Mouse (Mus musculus) limb, embryonic 10.5 days (tissue): ENCODE measurements around the gene Pik3cb. TPM values are rescaled to one million over a fixed set of nuclear protein-coding genes. Genes with fewer than 3 reads are reported as not detected.

Experiments
- DNase-seq: peaks from one replicate; pipeline ENCODE4 v3.0.0-alpha.2; 2017; ENCODE audit warnings: low spot score
- H3K27ac ChIP-seq: fragments of 300-500 bp; sonication (generic); 2 replicates; pipeline ENCODE4 v1.5.1; 2016; ENCODE audit warnings: mild to moderate bottlenecking
- H3K27me3 ChIP-seq: fragments of 300-500 bp; sonication (generic); 2 replicates; pipeline ENCODE4 v1.6.1; 2016; ENCODE audit warnings: low read depth, mild to moderate bottlenecking; ENCODE audit not compliant: poor library complexity, severe bottlenecking
- H3K36me3 ChIP-seq: fragments of 300-500 bp; sonication (generic); 2 replicates; pipeline ENCODE4 v1.6.1; 2016; ENCODE audit warnings: mild to moderate bottlenecking, moderate library complexity
- H3K4me1 ChIP-seq: fragments of 300-500 bp; sonication (generic); 2 replicates; pipeline ENCODE4 v1.6.1; 2016
- H3K4me3 ChIP-seq: fragments of 300-500 bp; sonication (generic); 2 replicates; pipeline ENCODE4 v1.5.1; 2016; ENCODE audit warnings: mild to moderate bottlenecking, moderate library complexity
- H3K9me3 ChIP-seq: fragments of 300-500 bp; sonication (generic); replicated peaks from 2 replicates; pipeline ENCODE4 v1.6.1; 2016; ENCODE audit warnings: mild to moderate bottlenecking
- WGBS: fragments of 180-500 bp; shearing (Covaris S2); methylation state at CpG from one replicate; pipeline ENCODE4 v1.1.7; 2016; 5-methylcytosine and 5-hydroxymethylcytosine counted together
- polyA plus RNA-seq: library from polyadenylated mRNA; unstranded; fragments of >200 nt; fragmentation: Nextera tagmentation; extraction: Ambion mirVana; gene quantifications from 2 replicates; pipeline ENCODE4 v1.2.1, GENCODE M21; 2016

The Pik3cb gene
- polyA plus RNA-seq, 1 experiment from 2014 or later = 1.1 TPM

GRCm38 (mm10) chr9:99163420-99164147, 23.2 kb upstream of the Pik3cb start:
- no peak for DNase-seq
- no peaks in the 10 kb centered on the region for H3K27me3 ChIP-seq
- H3K27ac ChIP-seq = no peak overlapping the region

GRCm38 (mm10) chr9:99162839-99163238, 22.4 kb upstream of the Pik3cb start:
- 85% methylated on average over 2 of the region's 2 CpGs for WGBS
- Histone ChIP-seq H3K4me1 (peaks cover 5% of the 10 kb centered on the region; the same call in 1 of the 2 replicates), H3K36me3 (no peaks in the 10 kb centered on the region), H3K27me3 (no peaks in the 10 kb centered on the region), H3K4me3 (no peak overlapping the region), H3K9me3 (no peaks in the 10 kb centered on the region), H3K27ac (no peak overlapping the region)
- DNase-seq = no peak

More at GRCm38 (mm10) chr9:99163420-99164147, 23.2 kb upstream of the Pik3cb start:
- Histone ChIP-seq H3K4me3 (no peak overlapping the region), H3K9me3 (no peaks in the 10 kb centered on the region), H3K4me1 (peaks cover 5% of the 10 kb centered on the region; the same call in 1 of the 2 replicates), H3K36me3 (no peaks in the 10 kb centered on the region)
- 44% methylated on average over 15 of the region's 15 CpGs for WGBS

GRCm38 (mm10) chr9:99160780-99161179, 20.4 kb upstream of the Pik3cb start:
- no peak overlapping the region for H3K27ac ChIP-seq
- peaks cover 5% of the 10 kb centered on the region; the same call in 1 of the 2 replicates for H3K4me1 ChIP-seq
- WGBS = 92% methylated on average over 5 of the region's 5 CpGs

GRCm38 (mm10) chr9:99159932-99160331, 19.5 kb upstream of the Pik3cb start:
- H3K27me3 ChIP-seq = no peaks in the 10 kb centered on the region
- WGBS = 83% methylated on average over 5 of the region's 5 CpGs
- no peaks in the 10 kb centered on the region for H3K9me3 ChIP-seq
- H3K4me3 ChIP-seq = no peak overlapping the region
- H3K27ac ChIP-seq = no peak overlapping the region
- no peak for DNase-seq
- H3K4me1 ChIP-seq = peaks cover 5% of the 10 kb centered on the region; the same call in 1 of the 2 replicates
- H3K36me3 ChIP-seq = no peaks in the 10 kb centered on the region

More at GRCm38 (mm10) chr9:99160780-99161179, 20.4 kb upstream of the Pik3cb start:
- H3K36me3 ChIP-seq = no peaks in the 10 kb centered on the region
- no peaks in the 10 kb centered on the region for H3K9me3 ChIP-seq
- no peaks in the 10 kb centered on the region for H3K27me3 ChIP-seq
- H3K4me3 ChIP-seq = no peak overlapping the region
- DNase-seq = no peak

GRCm38 (mm10) chr9:99158708-99159107, 18.3 kb upstream of the Pik3cb start:
- no peak for DNase-seq
- Histone ChIP-seq H3K4me1 (peaks cover 5% of the 10 kb centered on the region; the same call in 1 of the 2 replicates), H3K27ac (no peak overlapping the region), H3K27me3 (no peaks in the 10 kb centered on the region), H3K9me3 (no peaks in the 10 kb centered on the region), H3K4me3 (no peak overlapping the region), H3K36me3 (no peaks in the 10 kb centered on the region)
- WGBS = 91% methylated on average over 6 of the region's 6 CpGs

GRCm38 (mm10) chr9:99158203-99158632, 17.8 kb upstream of the Pik3cb start:
- no peak overlapping the region for H3K4me3 ChIP-seq
- 86% methylated on average over 7 of the region's 7 CpGs for whole genome bisulfite sequencing
- no peak for DNase-seq
- H3K27ac ChIP-seq = no peak overlapping the region
- no peaks in the 10 kb centered on the region for H3K9me3 ChIP-seq
- H3K36me3 ChIP-seq = no peaks in the 10 kb centered on the region
- no peaks in the 10 kb centered on the region for H3K27me3 ChIP-seq
- no peaks in the 10 kb centered on the region for H3K4me1 ChIP-seq

GRCm38 (mm10) chr9:99153655-99154054, 13.2 kb upstream of the Pik3cb start:
- no peaks in the 10 kb centered on the region for H3K36me3 ChIP-seq
- H3K9me3 ChIP-seq = no peaks in the 10 kb centered on the region
- no peaks in the 10 kb centered on the region for H3K27me3 ChIP-seq
- H3K27ac ChIP-seq = no peak overlapping the region
- no peak overlapping the region for H3K4me3 ChIP-seq
- 59% methylated on average over 3 of the region's 3 CpGs for WGBS
- DNase-seq = no peak
- peaks cover 3% of the 10 kb centered on the region; the same call in 1 of the 2 replicates for H3K4me1 ChIP-seq

GRCm38 (mm10) chr9:99152699-99153490, 12.5 kb upstream of the Pik3cb start:
- Histone ChIP-seq H3K9me3 (no peaks in the 10 kb centered on the region), H3K36me3 (no peaks in the 10 kb centered on the region), H3K4me3 (no peak overlapping the region), H3K27me3 (no peaks in the 10 kb centered on the region), H3K4me1 (peaks cover 3% of the 10 kb centered on the region; the same call in 1 of the 2 replicates), H3K27ac (no peak overlapping the region)
- DNase-seq = no peak
- WGBS = 42% methylated on average over 9 of the region's 9 CpGs

- H3K9me3 ChIP-seq = no peaks in the 10 kb centered on the region
- H3K27ac ChIP-seq = no peak overlapping the region
- H3K36me3 ChIP-seq = no peaks in the 10 kb centered on the region
- no peaks in the 10 kb centered on the region for H3K4me1 ChIP-seq
- no peak for DNase-seq
- H3K27me3 ChIP-seq = peaks cover 5% of the 10 kb centered on the region
- H3K4me3 ChIP-seq = no peak overlapping the region
- WGBS = 86% methylated on average over 27 of the region's 27 CpGs
Observed at GRCm38 (mm10) chr9:99146855-99147735, 6.7 kb upstream of the Pik3cb start.

- DNase-seq = no peak
- Histone ChIP-seq H3K27me3 (peaks cover 18% of the 10 kb centered on the region), H3K36me3 (no peaks in the 10 kb centered on the region), H3K27ac (no peak overlapping the region), H3K9me3 (no peaks in the 10 kb centered on the region), H3K4me3 (no peak overlapping the region), H3K4me1 (no peaks in the 10 kb centered on the region)
- WGBS = 54% methylated on average over 6 of the region's 6 CpGs
Observed at GRCm38 (mm10) chr9:99145756-99146155, 5.3 kb upstream of the Pik3cb start.

- Histone ChIP-seq H3K36me3 (no peaks in the 10 kb centered on the region), H3K27me3 (peaks cover 19% of the 10 kb centered on the region), H3K4me1 (no peaks in the 10 kb centered on the region), H3K4me3 (no peak overlapping the region), H3K9me3 (no peaks in the 10 kb centered on the region), H3K27ac (no peak overlapping the region)
- WGBS = 32% methylated on average over 7 of the region's 7 CpGs
- no peak for DNase-seq
Observed at GRCm38 (mm10) chr9:99144416-99144989, 4.1 kb upstream of the Pik3cb start.

GRCm38 (mm10) chr9:99141618-99142017, 1.2 kb upstream of the Pik3cb start:
- no peak overlapping the region for H3K27ac ChIP-seq
- peaks cover 39% of the 10 kb centered on the region for H3K27me3 ChIP-seq
- H3K4me3 ChIP-seq = no peak overlapping the region
- no peaks in the 10 kb centered on the region for H3K9me3 ChIP-seq
- WGBS = 89% methylated on average over 8 of the region's 8 CpGs
- no peak for DNase-seq
- no peaks in the 10 kb centered on the region for H3K36me3 ChIP-seq
- H3K4me1 ChIP-seq = 0 out of 2 replicates have a peak, but pooled peaks cover 4% of the 10 kb centered on the region
